8 mouse cellular contexts compared by ENCODE assay signal in the genomic region with DNA sequence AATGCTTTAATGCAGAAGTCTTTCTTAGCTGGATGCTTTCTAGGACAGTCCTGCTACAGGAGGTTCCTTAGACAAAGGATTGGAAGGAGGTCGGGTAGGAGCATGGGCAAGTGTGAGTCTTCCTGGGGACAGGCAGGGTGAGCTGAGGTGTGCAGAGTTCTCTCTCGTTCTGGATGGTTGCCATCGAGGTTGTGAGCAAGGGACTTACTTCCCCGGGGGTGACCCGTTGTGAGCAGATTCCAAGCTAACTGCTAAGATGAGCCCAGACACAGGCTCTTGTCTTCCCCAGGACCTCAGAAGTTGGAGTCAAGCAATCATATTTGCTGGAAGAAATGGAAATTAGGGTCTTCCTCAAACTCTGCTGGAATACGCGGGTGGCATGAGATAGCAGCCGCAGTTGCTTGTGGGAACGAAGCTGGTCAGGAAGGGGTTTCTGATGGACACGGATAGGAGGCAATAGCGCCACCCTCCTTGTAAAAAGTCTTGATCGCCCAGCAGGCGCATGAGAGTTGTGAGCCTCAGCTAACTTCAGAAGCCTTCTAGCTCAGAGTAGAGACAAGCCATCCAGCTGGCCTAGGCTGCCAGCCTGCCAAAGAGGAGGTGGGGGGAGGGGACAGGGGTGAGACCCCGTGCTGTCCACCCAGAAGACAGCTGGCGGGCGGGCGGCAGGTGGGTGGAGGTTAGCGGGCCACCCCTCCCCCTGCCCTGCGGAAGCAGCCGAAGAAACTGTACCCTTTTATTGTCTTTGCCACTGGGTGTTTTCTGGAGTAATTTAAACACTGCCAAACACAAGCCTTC. TPM values are rescaled to one million over a fixed set of nuclear protein-coding genes. Genes with fewer than 3 reads are reported as not detected.
DNase-seq lines count a peak whose midpoint lies in the region; ATAC-seq and TF ChIP-seq lines count a peak whose summit lies in the region.

No protein-coding gene starts in this region.

- DNase-seq in ES-CJ7 (ENCODE audit: low read depth, low spot score): peak; percentile 64
- peak; percentile 53 for DNase-seq in forebrain, embryonic 10.5 days (ENCODE audit: extremely low spot score, low spot score)
- peak; percentile 46 for DNase-seq in heart, postnatal 0 days (ENCODE audit: low spot score)
- DNase-seq in layer of hippocampus, adult 8-10 months (ENCODE audit: low spot score in 2 of 2): peak; percentile 19 to 20
- peak; percentile 79 for DNase-seq in lung, postnatal 36 days
- DNase-seq in retina, embryonic 14.5 days (ENCODE audit: low spot score): peak; percentile 78
- peak; percentile 43 for DNase-seq in urinary bladder, postnatal 25 days (ENCODE audit: low spot score)

- peak overlapping the region; percentile 41 for H3K9ac ChIP-seq in heart, postnatal 0 days (replicated peaks; ENCODE audit: low read depth, low read length)

- H3K4me3 ChIP-seq in bone marrow macrophage, adult 2 months (ENCODE audit: insufficient read depth, low read length): peak overlapping the region; percentile 43
- peak overlapping the region; percentile 56 for H3K4me3 ChIP-seq in forebrain, embryonic 10.5 days
- peak overlapping the region; percentile 36 for H3K4me3 ChIP-seq in heart, postnatal 0 days (ENCODE audit: low read depth, low read length)

- TF ChIP-seq EP300 in heart, postnatal 0 days (IDR thresholded peaks at IDR 0.05; ENCODE audit: low read depth): no peak

- no peaks in the 10 kb centered on the region for H3K36me3 ChIP-seq in forebrain, embryonic 10.5 days (replicated peaks)
- no peaks in the 10 kb centered on the region for H3K36me3 ChIP-seq in heart, postnatal 0 days (replicated peaks; ENCODE audit: control insufficient read depth, insufficient read depth, low read length)

- no peaks in the 10 kb centered on the region for H3K9me3 ChIP-seq in forebrain, embryonic 10.5 days
- H3K9me3 ChIP-seq in heart, postnatal 0 days (replicated peaks; ENCODE audit: control insufficient read depth, low read length): no peaks in the 10 kb centered on the region

- WGBS in forebrain, embryonic 10.5 days: 6% methylated on average over 20 of the region's 20 CpGs
- 3% methylated on average over 20 of the region's 20 CpGs for WGBS in heart, postnatal 0 days

- no peak for TF ChIP-seq POLR2A in bone marrow macrophage, adult 2 months (IDR thresholded peaks at IDR 0.05; ENCODE audit: borderline replicate concordance, low read depth, low read length)

- no peak for TF ChIP-seq CTCF in bone marrow macrophage, adult 2 months (IDR thresholded peaks at IDR 0.05; ENCODE audit: low read depth, low read length)
- TF ChIP-seq CTCF in heart, postnatal 0 days (IDR thresholded peaks at IDR 0.05; ENCODE audit: low read depth): peak; percentile 32; the same call in 1 of the 2 replicates

- peaks cover 35% of the 10 kb centered on the region for H3K4me1 ChIP-seq in bone marrow macrophage, adult 2 months (ENCODE audit: control insufficient read depth, insufficient read depth, low read length)
- H3K4me1 ChIP-seq in forebrain, embryonic 10.5 days: peaks cover 59% of the 10 kb centered on the region
- H3K4me1 ChIP-seq in heart, postnatal 0 days (ENCODE audit: control insufficient read depth, insufficient read depth): peaks cover 27% of the 10 kb centered on the region

- H3K27ac ChIP-seq in bone marrow macrophage, adult 2 months (ENCODE audit: insufficient read depth, low read depth, low read length): peak overlapping the region; percentile 92
- H3K27ac ChIP-seq in forebrain, embryonic 10.5 days: peak overlapping the region; percentile 86
- H3K27ac ChIP-seq in heart, postnatal 0 days (ENCODE audit: low read depth): peak overlapping the region; percentile 75

- peak; percentile 43 for ATAC-seq in heart, postnatal 0 days (ENCODE audit: insufficient read depth, low read depth)

- peaks cover 31% of the 10 kb centered on the region for H3K27me3 ChIP-seq in forebrain, embryonic 10.5 days (ENCODE audit: poor library complexity, severe bottlenecking)
- H3K27me3 ChIP-seq in heart, postnatal 0 days (ENCODE audit: control insufficient read depth, insufficient read depth, low read length): no peaks in the 10 kb centered on the region

- H3K4me2 ChIP-seq in heart, postnatal 0 days (ENCODE audit: low read depth, low read length): peak overlapping the region; percentile 67

RNA-seq across cellular contexts. Expression of gene Wdr26, which starts 44.3 kb away (rescaled TPM):
- polyA plus RNA-seq in bone marrow macrophage, adult 2 months (2012; ENCODE audit: insufficient read depth, insufficient read length, missing spikeins): 226 and 227 TPM in 2 replicates
- 26.3 and 28.1 TPM in 2 replicates for polyA plus RNA-seq in forebrain, embryonic 10.5 days (2016; fragmentation: Nextera tagmentation; extraction: Ambion mirVana)
- total RNA-seq in heart, postnatal 0 days (2014; rRNA removed; ENCODE audit: low replicate concordance): 37.4 and 46.2 TPM in 2 replicates
- 34.8 and 38.6 TPM in 2 replicates for polyA plus RNA-seq in heart, postnatal 0 days (2015; fragmentation: Nextera tagmentation; extraction: Ambion mirVana)
- 100 to 1,000 TPM; 109 to 123 (median 113) TPM for total RNA-seq in layer of hippocampus, adult 8-10 months (2022)

Comparison
In these comparisons a context has a peak if more than half of its experiments do, and no peak if none do; other contexts are left out.
1. Peak in every context shown above with its lines: DNase-seq, ATAC-seq, H3K4me3 ChIP-seq and H3K27ac ChIP-seq.
2. DNase-seq: peak in every context shown above with its lines; median percentile 79 in lung, postnatal 36 days; 78 in retina, embryonic 14.5 days; 64 in ES-CJ7; 53 in forebrain, embryonic 10.5 days; 46 in heart, postnatal 0 days; 43 in urinary bladder, postnatal 25 days; 20 in layer of hippocampus, adult 8-10 months.